Mouse (Mus musculus) cerebellum, adult 2 months (tissue): ENCODE measurements around the gene Zfp59. TPM values are rescaled to one million over a fixed set of nuclear protein-coding genes. Genes with fewer than 3 reads are reported as not detected.

ENCODE experiments used
- DNase-seq, 2 experiments: peaks; one replicate each; pipeline ENCODE4 v3.0.0; 2021
- H3K27ac ChIP-seq: fragments of 200-500 bp; 2 replicates; pipeline ENCODE4 v1.5.1; 2012; ENCODE audit warnings: low read length, control low read depth, inconsistent platforms; ENCODE audit not compliant: insufficient read depth
- H3K27me3 ChIP-seq: fragments of 200-500 bp; 2 replicates; pipeline ENCODE4 v1.6.1; 2012; ENCODE audit warnings: inconsistent platforms, mild to moderate bottlenecking, low read length, moderate library complexity; ENCODE audit not compliant: control insufficient read depth, insufficient read depth
- H3K4me1 ChIP-seq: fragments of 200-500 bp; 2 replicates; pipeline ENCODE4 v1.6.1; 2011; ENCODE audit warnings: low read length; ENCODE audit not compliant: control insufficient read depth, insufficient read depth
- H3K4me3 ChIP-seq: fragments of 200-500 bp; replicated peaks from 2 replicates; pipeline ENCODE3; 2011; ENCODE audit warnings: mild to moderate bottlenecking, low read depth, low read length, control low read depth; ENCODE audit not compliant: insufficient read depth
- CTCF ChIP-seq: fragments of 200-500 bp; IDR thresholded peaks from 2 replicates; pipeline ENCODE4 v1.5.1; 2011; ENCODE audit warnings: low read depth, mild to moderate bottlenecking, control low read depth, low read length, moderate library complexity, borderline replicate concordance; ENCODE audit not compliant: insufficient read depth
- POLR2A ChIP-seq: fragments of 200-500 bp; IDR thresholded peaks from 2 replicates; pipeline ENCODE4 v1.6.1; 2011; ENCODE audit warnings: low read length, control low read depth, borderline replicate concordance; ENCODE audit not compliant: insufficient read depth
- WGBS: fragments of 180-500 bp; shearing (Covaris S2); methylation state at CpG from one replicate; pipeline ENCODE4 v1.1.7; 2018; 5-methylcytosine and 5-hydroxymethylcytosine counted together
- polyA plus RNA-seq: library from polyadenylated mRNA; depleted of rRNA; stranded (reverse); fragments of >200 nt; gene quantifications from 2 replicates; pipeline ENCODE4 v1.2.3, GENCODE M21; 2012; rRNA removed

Gene Zfp59
- polyA plus RNA-seq, 1 experiment = 4.0 TPM

GRCm38 (mm10) chr7:27905061-27905848 lies 66.8 kb downstream of the Zfp59 start:
- H3K4me1 ChIP-seq = no peaks in the 10 kb centered on the region
- H3K27me3 ChIP-seq = no peaks in the 10 kb centered on the region
- no peak overlapping the region for H3K27ac ChIP-seq
- WGBS = 83% methylated on average over 11 of the region's 11 CpGs
- TF ChIP-seq POLR2A = no peak
- TF ChIP-seq CTCF = no peak
- no peak for DNase-seq
- H3K4me3 ChIP-seq = no peak overlapping the region

Other genes starting within 250 kb of the Zfp59 start
- 106 and 119 TPM in 2 replicates for gene Akt2, start 247.1 kb upstream of the Zfp59 start, polyA plus RNA-seq
- gene Ttc9b, start 184.7 kb upstream of the Zfp59 start, polyA plus RNA-seq = 62.2 and 67.5 TPM in 2 replicates
- gene Map3k10, start 164.0 kb upstream of the Zfp59 start, polyA plus RNA-seq = 96.7 and 99.4 TPM in 2 replicates
- gene Zfp607b, start 149.3 kb upstream of the Zfp59 start, polyA plus RNA-seq = 4.3 and 4.6 TPM in 2 replicates
- gene Zfp60, start 107.2 kb upstream of the Zfp59 start, polyA plus RNA-seq = 15.8 and 16.3 TPM in 2 replicates
- gene Zfp626, start 31.4 kb upstream of the Zfp59 start, polyA plus RNA-seq = 3.7 and 3.9 TPM in 2 replicates
- gene Zfp607a, start 18.9 kb downstream of the Zfp59 start, polyA plus RNA-seq = 0.62 and 0.70 TPM in 2 replicates
- 5.7 and 7.2 TPM in 2 replicates for gene Zfp974, start 90.9 kb downstream of the Zfp59 start, polyA plus RNA-seq
- 10.2 and 10.3 TPM in 2 replicates for gene Zfp780b, start 140.6 kb downstream of the Zfp59 start, polyA plus RNA-seq
- gene Zfp850, start 175.5 kb downstream of the Zfp59 start, polyA plus RNA-seq = 2.2 and 2.7 TPM in 2 replicates
- gene Psmc4, start 211.5 kb downstream of the Zfp59 start, polyA plus RNA-seq = 217 and 222 TPM in 2 replicates
- 0.24 and 0.29 TPM in 2 replicates for gene Fcgbp, start 232.6 kb downstream of the Zfp59 start, polyA plus RNA-seq